Mouse (Mus musculus): Measurements from ENCODE around the gene Magi2. TPM values are rescaled to one million over a fixed set of nuclear protein-coding genes. Genes with fewer than 3 reads are reported as not detected.

Magi2 gene
- total RNA-seq, 2 experiments from 2014 or later, result 0.19 to 0.57 TPM

- ATAC-seq (replicated peaks; ENCODE audit: poor library complexity, severe bottlenecking), result no peak
Measured at GRCm38 (mm10) chr5:20056074-20056842, 829.4 kb downstream of the Magi2 start.

DNA sequence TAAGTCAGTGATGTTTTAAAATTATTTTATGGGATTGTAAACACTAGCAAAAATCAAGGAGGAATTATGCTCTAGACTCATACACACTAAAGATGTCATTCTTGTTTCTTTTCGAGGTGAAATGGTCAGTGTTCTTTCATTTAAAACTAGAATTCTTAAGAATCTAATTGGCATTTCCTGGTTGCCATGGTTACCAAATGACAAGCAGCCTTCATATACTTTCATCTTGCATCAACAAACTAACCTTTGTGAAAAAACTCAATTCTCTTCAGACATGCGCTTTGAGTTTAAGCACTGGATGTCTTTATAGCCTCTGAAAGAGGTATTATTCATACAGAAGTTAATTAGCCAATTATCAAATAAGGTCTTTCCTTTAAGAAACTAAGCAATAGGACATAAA lies 830.0 kb downstream of the Magi2 start:
- no peak for ATAC-seq (replicated peaks; ENCODE audit: poor library complexity, severe bottlenecking)

DNA sequence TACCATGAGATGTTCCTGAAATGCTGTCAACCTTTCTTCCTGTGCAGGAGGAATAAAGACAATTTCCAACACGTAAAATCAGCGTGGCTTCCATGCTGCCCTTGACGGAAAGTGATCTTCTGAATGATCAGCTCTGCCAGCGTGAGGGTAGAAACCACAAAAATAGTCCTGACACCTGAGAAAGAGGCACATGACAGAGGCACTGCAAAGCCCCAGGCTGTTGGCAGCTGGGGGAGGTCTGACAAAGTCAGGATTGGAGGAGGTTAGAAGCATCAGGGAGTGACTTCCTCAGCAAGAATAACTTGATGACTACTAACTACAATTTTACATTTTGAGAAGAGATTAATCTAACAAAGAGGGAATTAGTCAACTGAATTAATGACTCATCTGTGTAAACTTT lies 835.2 kb downstream of the Magi2 start:
- ATAC-seq (replicated peaks; ENCODE audit: poor library complexity, severe bottlenecking), result no peak

- ATAC-seq (replicated peaks; ENCODE audit: poor library complexity, severe bottlenecking), result no peak
Measured at GRCm38 (mm10) chr5:20065081-20065480, 838.2 kb downstream of the Magi2 start.

DNA sequence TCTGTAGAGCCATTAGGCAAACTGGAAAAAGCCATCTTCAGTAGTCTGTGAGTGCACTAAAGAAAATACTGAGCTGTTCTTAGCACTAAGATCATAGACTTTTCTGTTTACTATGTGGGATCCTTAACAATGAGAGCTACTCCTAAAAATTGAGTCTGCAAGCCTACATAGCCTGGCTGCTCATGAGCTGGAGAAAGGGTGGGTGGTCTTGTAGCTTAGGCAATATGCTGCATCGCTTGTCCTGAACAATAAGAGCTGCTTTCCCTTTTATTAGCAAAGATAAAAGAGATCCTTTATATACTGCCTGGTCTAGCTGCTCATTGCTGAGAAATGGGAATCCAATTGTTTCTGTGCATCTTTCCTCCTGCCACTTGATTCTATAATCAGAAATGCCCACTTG lies 841.7 kb downstream of the Magi2 start:
- ATAC-seq (replicated peaks; ENCODE audit: poor library complexity, severe bottlenecking), result no peak

- ATAC-seq (replicated peaks; ENCODE audit: poor library complexity, severe bottlenecking), result no peak
Measured at GRCm38 (mm10) chr5:20068921-20069486, 842.2 kb downstream of the Magi2 start.

DNA sequence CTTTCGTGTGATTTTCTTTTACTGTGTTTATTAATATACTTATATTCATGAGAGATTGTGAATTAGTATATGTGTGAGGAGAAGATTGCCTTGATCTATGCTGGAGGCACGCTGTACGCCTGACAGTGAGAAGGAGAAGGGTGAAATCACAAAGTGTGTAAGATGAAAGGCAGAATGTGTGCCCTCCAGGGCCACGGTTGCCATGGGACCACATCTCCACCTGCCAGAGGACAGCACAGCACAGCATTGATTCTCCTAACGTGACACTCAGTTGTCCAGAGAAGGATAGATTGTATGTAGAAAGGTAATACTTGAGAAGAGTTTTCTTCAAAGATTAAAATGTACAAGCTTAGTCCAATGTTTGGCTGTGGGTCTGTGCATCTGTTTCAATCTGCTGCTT lies 847.3 kb downstream of the Magi2 start:
- ATAC-seq (replicated peaks; ENCODE audit: poor library complexity, severe bottlenecking), result no peak

- ATAC-seq (replicated peaks; ENCODE audit: poor library complexity, severe bottlenecking), result no peak
Measured at GRCm38 (mm10) chr5:20074867-20075266, 848.0 kb downstream of the Magi2 start.

DNA sequence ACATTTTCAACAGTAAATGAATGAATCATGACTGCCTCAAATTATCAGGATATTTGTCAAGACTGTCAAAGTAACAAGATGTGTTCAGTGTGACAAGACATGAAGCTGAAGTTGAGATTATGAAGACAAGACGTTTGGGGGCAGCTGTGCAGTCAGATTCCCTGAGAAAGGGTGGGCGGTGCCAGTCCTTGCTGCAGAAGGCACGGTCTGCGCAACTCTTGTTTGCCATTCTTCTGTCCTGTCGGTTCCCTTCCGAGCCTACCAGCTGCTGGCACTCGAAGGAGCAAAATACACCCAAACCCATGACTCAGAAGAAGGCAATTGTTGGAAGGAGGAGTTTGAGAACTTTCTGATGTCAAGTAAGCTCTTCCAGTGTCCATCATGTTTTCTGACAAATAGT lies 852.1 kb downstream of the Magi2 start:
- ATAC-seq (replicated peaks; ENCODE audit: poor library complexity, severe bottlenecking), result no peak

DNA sequence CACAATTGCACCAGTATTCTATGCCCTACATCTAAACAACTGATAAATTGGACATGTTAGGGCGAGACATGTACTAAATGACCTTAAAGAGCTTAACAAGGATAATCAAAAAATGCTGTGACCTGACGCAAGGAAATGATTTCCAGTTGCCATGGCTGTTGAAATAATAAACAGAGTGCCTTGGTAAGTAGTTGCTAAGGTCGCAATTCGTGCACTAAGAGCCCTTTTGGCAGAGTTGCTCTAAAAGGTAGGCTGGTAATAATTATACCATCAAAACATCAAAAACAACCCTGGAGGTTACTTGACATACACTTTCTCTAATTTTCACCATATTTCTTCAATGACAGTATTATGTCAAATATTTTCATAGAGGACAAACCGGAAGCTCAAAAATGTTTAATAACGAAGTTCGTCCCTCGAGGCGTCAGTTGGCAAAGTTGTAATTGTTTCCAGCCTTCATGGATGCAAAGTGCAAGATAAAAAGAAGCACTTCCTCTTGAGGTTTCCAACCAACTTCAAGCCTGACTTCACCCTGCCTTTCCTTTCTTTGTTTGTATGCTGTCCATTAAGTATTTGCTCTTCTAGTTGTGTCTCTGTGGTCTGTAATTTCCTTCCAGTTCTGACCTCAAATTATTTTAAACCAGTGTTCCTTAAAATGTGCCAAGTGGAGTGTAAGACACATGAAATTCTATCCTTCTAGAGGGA lies 853.9 kb downstream of the Magi2 start:
- peak; percentile 84 for ATAC-seq (replicated peaks; ENCODE audit: poor library complexity, severe bottlenecking)

- no peak for ATAC-seq (replicated peaks; ENCODE audit: poor library complexity, severe bottlenecking)
Measured at GRCm38 (mm10) chr5:20082368-20082767, 855.5 kb downstream of the Magi2 start.

- no peak for ATAC-seq (replicated peaks; ENCODE audit: poor library complexity, severe bottlenecking)
Measured at GRCm38 (mm10) chr5:20087083-20087482, 860.2 kb downstream of the Magi2 start.

GRCm38 (mm10) chr5:20103869-20104268 lies 877.0 kb downstream of the Magi2 start:
- ATAC-seq (replicated peaks; ENCODE audit: poor library complexity, severe bottlenecking), result no peak

GRCm38 (mm10) chr5:20104496-20104895 lies 877.7 kb downstream of the Magi2 start:
- no peak for ATAC-seq (replicated peaks; ENCODE audit: poor library complexity, severe bottlenecking)

GRCm38 (mm10) chr5:20109496-20109895 lies 882.7 kb downstream of the Magi2 start:
- no peak for ATAC-seq (replicated peaks; ENCODE audit: poor library complexity, severe bottlenecking)

DNA sequence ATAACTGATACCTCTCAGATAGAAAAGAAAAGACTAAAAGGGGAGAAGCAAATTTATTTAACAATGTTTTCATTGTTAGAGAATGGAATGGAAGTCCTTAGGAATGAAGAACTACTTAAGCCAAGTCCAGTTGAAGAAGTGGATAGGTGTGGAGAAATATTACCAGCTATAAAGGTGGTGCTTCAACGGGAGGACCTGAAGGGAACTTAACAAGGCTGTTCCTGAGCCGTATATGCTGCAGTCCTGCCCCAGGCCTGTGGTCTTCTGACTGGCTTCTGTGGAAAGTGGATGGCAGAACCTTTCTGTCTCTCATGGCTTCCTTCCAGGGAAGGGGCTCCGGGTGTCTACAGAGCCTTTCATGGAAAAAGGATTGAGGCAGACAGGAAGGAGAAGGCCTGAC lies 890.3 kb downstream of the Magi2 start:
- ATAC-seq (replicated peaks; ENCODE audit: poor library complexity, severe bottlenecking), result no peak

DNA sequence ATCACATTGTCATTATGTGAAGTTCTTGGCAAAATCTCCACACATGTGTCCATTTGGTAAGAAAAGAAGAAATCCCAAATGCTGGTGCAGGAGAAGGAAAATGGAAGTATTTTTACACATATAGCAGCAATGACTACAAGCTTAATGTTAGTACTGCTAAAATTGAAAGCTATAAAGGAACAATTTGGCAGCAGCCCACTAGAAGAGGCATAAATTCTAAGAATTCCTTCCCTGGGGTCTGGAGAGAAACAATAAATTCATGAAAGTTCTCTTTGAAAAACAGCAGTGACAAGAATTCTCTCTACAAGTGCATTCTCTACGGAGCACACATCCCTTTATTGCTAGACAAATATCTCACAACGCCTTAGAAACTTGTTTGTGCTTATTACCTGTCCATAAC lies 913.4 kb downstream of the Magi2 start:
- ATAC-seq (replicated peaks; ENCODE audit: poor library complexity, severe bottlenecking), result no peak

DNA sequence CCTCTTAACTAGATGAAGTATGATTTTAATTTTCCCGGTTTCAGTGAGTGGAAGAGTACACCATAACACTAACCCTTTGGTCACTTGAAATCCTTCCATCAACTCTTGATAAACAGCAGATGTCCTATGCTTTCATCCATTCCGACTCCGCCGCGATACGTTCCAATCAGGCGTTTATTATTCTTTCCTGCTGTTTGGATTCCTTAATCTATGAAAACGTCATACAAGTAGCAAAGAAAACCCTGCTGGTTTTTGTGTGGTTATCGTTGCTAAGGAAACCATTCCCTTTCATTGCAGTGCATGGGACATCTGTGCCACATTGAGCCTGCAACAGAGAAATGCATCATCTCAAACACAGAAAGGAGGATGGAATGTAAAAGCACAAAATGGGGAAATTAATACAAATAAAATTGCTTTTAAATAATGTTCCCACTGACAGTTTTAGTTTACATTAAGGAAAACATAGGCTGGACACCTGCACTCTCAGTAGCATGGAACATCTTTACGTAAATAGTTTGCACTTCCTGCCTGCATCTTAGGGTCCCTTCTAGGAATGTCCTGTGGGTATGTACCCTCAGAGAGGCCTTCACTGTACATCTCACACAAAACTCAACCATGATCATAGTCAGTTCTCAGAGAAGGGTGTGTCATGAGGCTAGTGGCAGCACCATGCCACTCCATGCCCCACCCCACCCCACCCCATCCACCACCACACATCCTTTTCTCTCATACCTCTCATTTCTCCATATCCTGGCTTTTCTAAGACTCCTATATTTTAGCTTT lies 914.0 kb downstream of the Magi2 start:
- no peak for ATAC-seq (replicated peaks; ENCODE audit: poor library complexity, severe bottlenecking)

- no peak for ATAC-seq (replicated peaks; ENCODE audit: poor library complexity, severe bottlenecking)
Measured at GRCm38 (mm10) chr5:20153359-20154125, 926.7 kb downstream of the Magi2 start.

DNA sequence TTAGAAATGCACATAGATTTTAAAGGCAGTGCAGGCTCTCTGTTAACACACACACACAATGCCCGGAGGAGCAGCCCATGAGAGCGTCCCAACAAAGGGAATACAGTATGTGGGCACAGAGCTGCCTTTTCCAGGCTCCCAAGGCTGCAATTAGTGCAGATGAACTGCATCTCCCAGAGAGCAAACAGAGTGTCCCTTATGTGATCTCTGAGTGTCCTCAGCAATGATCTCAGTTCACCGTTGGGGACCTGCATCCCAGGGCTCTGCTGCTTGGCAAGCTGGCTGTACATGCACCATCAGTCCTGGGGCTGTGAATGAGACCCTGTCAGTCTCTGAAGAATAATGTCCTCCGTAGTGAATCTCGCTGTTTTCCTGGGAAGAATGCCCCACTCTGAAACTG lies 969.9 kb downstream of the Magi2 start:
- ATAC-seq (replicated peaks; ENCODE audit: poor library complexity, severe bottlenecking), result no peak
